Mouse (Mus musculus): ENCODE measurements at regions not wholly inside any gene's neighbourhood (a gene's known extent, or its start where the extent isn't known, plus 50 kb on each side); places are given as distances from the start of the nearest gene placed in this dataset.

GRCm38 (mm10) chr16:24137266-24138033 is 148.8 kb upstream of the Bcl6 start:
- TF ChIP-seq FLI1 (IDR thresholded peaks at IDR 0.05; ENCODE audit: low read length): no peak
- no peak for TF ChIP-seq GATA1 (IDR thresholded peaks at IDR 0.05; ENCODE audit: borderline replicate concordance, low read length)
